Mouse (Mus musculus): ENCODE data around the gene Cx3cr1.
"Not testable (repeated sequence)": the region's sequence is repeated elsewhere in the genome, so short reads cannot be mapped to it uniquely, and the experiment has no call there.

Gene Cx3cr1

GRCm38 (mm10) chr9:120069779-120070178 is at the start of gene Cx3cr1:
Cx3cr1 (minus strand) TSS chr9:120069879.
- DNase-seq (ENCODE audit: low spot score in 2 of 2): no peak

- DNase-seq (ENCODE audit: low spot score in 2 of 2): no peak
These were observed 48.5 kb upstream of the Cx3cr1 start for GRCm38 (mm10) chr9:120118212-120118611.

GRCm38 (mm10) chr9:120116184-120116624 is 46.5 kb upstream of the Cx3cr1 start:
- peak in 1 of 2 experiments; percentile 49 for DNase-seq (ENCODE audit: low spot score in 2 of 2)

- DNase-seq (ENCODE audit: low spot score in 2 of 2): peak; percentile 55 to 68
These were observed 45.9 kb upstream of the Cx3cr1 start for GRCm38 (mm10) chr9:120115580-120115979.

GRCm38 (mm10) chr9:120114789-120115151 is 45.1 kb upstream of the Cx3cr1 start:
- peak in 1 of 2 experiments; percentile 13 for DNase-seq (ENCODE audit: low spot score in 2 of 2)

- no peak for DNase-seq (ENCODE audit: low spot score in 2 of 2)
These were observed 44.5 kb upstream of the Cx3cr1 start for GRCm38 (mm10) chr9:120114051-120114788.

GRCm38 (mm10) chr9:120113456-120113855 is 43.8 kb upstream of the Cx3cr1 start:
- no peak for DNase-seq (ENCODE audit: low spot score in 2 of 2)

GRCm38 (mm10) chr9:120112472-120112871 is 42.8 kb upstream of the Cx3cr1 start:
- DNase-seq (ENCODE audit: low spot score in 2 of 2): peak in 1 of 2 experiments; percentile 19

- DNase-seq (ENCODE audit: low spot score in 2 of 2): no peak
These were observed 41.7 kb upstream of the Cx3cr1 start for GRCm38 (mm10) chr9:120111156-120111945.

- peak; percentile 95 to 96 for DNase-seq (ENCODE audit: low spot score in 2 of 2)
These were observed 40.7 kb upstream of the Cx3cr1 start, which contains the start of gene Slc25a38 for GRCm38 (mm10) chr9:120110211-120111018. Slc25a38 (plus strand) TSS chr9:120110374.

- DNase-seq (ENCODE audit: low spot score in 2 of 2): not testable (repeated sequence)
These were observed 39.3 kb upstream of the Cx3cr1 start for GRCm38 (mm10) chr9:120108953-120109352.

GRCm38 (mm10) chr9:120101165-120101564 is 31.5 kb upstream of the Cx3cr1 start:
- peak; percentile 20 to 26 for DNase-seq (ENCODE audit: low spot score in 2 of 2)

GRCm38 (mm10) chr9:120099304-120099703 is 29.6 kb upstream of the Cx3cr1 start:
- no peak for DNase-seq (ENCODE audit: low spot score in 2 of 2)

GRCm38 (mm10) chr9:120098682-120099081 is 29.0 kb upstream of the Cx3cr1 start:
- DNase-seq (ENCODE audit: low spot score in 2 of 2): peak in 1 of 2 experiments; percentile 19

- no peak for DNase-seq (ENCODE audit: low spot score in 2 of 2)
These were observed 26.2 kb upstream of the Cx3cr1 start for GRCm38 (mm10) chr9:120095886-120096285.

GRCm38 (mm10) chr9:120093701-120094100 is 24.0 kb upstream of the Cx3cr1 start:
- DNase-seq (ENCODE audit: low spot score in 2 of 2): no peak

- no peak for DNase-seq (ENCODE audit: low spot score in 2 of 2)
These were observed 22.1 kb upstream of the Cx3cr1 start, which contains the start of gene Ccr8 for GRCm38 (mm10) chr9:120091696-120092238. Ccr8 (plus strand) TSS chr9:120092114.

GRCm38 (mm10) chr9:120091086-120091485 is 21.4 kb upstream of the Cx3cr1 start:
- no peak for DNase-seq (ENCODE audit: low spot score in 2 of 2)

GRCm38 (mm10) chr9:120089125-120089524 is 19.4 kb upstream of the Cx3cr1 start:
- no peak for DNase-seq (ENCODE audit: low spot score in 2 of 2)

GRCm38 (mm10) chr9:120084406-120084805 is 14.7 kb upstream of the Cx3cr1 start:
- no peak for DNase-seq (ENCODE audit: low spot score in 2 of 2)

GRCm38 (mm10) chr9:120083158-120083894 is 13.6 kb upstream of the Cx3cr1 start:
- no peak for DNase-seq (ENCODE audit: low spot score in 2 of 2)
